In genomic region chr11:100178307-100178706, GRCm38 (mm10) we compare ENCODE assay signal across 34 mouse cellular contexts. TPM values are rescaled to one million over a fixed set of nuclear protein-coding genes. Genes with fewer than 3 reads are reported as not detected.
DNase-seq lines count a peak whose midpoint lies in the region; ATAC-seq and TF ChIP-seq lines count a peak whose summit lies in the region.
"Had no signal": no experiment of that assay in that cellular context is flagged by ENCODE, and none has a peak within 500 bp of the region (broad histone marks: within the 10 kb centered on the region; RNA-seq: fewer than 3 reads in every experiment).

No protein-coding gene starts in this region.

- H3K4me3 ChIP-seq in forebrain, embryonic 14.5 days (ENCODE audit: low read depth, low read length), result no peak overlapping the region
- no peak overlapping the region for H3K4me3 ChIP-seq in forebrain, embryonic 11.5 days (ENCODE audit: low read depth, low read length)
- no peak overlapping the region for H3K4me3 ChIP-seq in layer of hippocampus, adult 2 months
- no peak overlapping the region for H3K4me3 ChIP-seq in hindbrain, postnatal 0 days (ENCODE audit: low read length)
- H3K4me3 ChIP-seq: embryonic facial prominence, embryonic 10.5 days; embryonic facial prominence, embryonic 13.5 days; erythroblast, embryonic 14.5 days; forebrain, embryonic 15.5 days; hindbrain, embryonic 12.5 days; hindbrain, embryonic 15.5 days had no signal

- DNase-seq in forebrain, embryonic 14.5 days (ENCODE audit: low spot score), result peak; percentile 10
- DNase-seq in forebrain, embryonic 11.5 days (ENCODE audit: low spot score), result no peak
- DNase-seq in layer of hippocampus, adult 2 months (ENCODE audit: low spot score in 2 of 2), result peak in 1 of 2 experiments; percentile 32
- DNase-seq in layer of hippocampus, adult 9-10 months (ENCODE audit: low spot score), result no peak
- DNase-seq in left cerebral cortex, postnatal 25 days (ENCODE audit: low spot score in 2 of 2), result peak; percentile 18 to 22
- no peak for DNase-seq in left cerebral cortex, adult 8-10 months (ENCODE audit: low spot score in 2 of 2)
- DNase-seq in layer of hippocampus, postnatal 10 days (ENCODE audit: low spot score in 2 of 2), result peak; percentile 18 to 28
- DNase-seq in hindbrain, postnatal 0 days (ENCODE audit: low spot score), result no peak
- DNase-seq: adrenal gland, postnatal 10 days; adrenal gland, postnatal 36 days; cerebellum, adult 11-12 months; cerebellum, adult 8-10 months; cerebellum, postnatal 10 days; cerebellum, postnatal 36 days; embryo, embryonic 11 days; gastrocnemius, postnatal 10 days; heart, adult 11 months had no signal

- H3K4me1 ChIP-seq in forebrain, embryonic 14.5 days (ENCODE audit: control insufficient read depth, insufficient read depth, low read length), result no peaks in the 10 kb centered on the region
- H3K4me1 ChIP-seq in forebrain, embryonic 11.5 days (replicated peaks; ENCODE audit: control insufficient read depth, insufficient read depth, low read length), result no peaks in the 10 kb centered on the region
- no peaks in the 10 kb centered on the region for H3K4me1 ChIP-seq in hindbrain, postnatal 0 days (ENCODE audit: insufficient read depth, low read length)
- H3K4me1 ChIP-seq: embryonic facial prominence, embryonic 10.5 days; embryonic facial prominence, embryonic 13.5 days; forebrain, embryonic 15.5 days; hindbrain, embryonic 12.5 days; hindbrain, embryonic 15.5 days had no signal

- 80% methylated on average over 5 of the region's 5 CpGs for WGBS in forebrain, embryonic 14.5 days
- WGBS in forebrain, embryonic 11.5 days, result 84% methylated on average over 5 of the region's 5 CpGs
- WGBS in hindbrain, postnatal 0 days, result 56% methylated on average over 5 of the region's 5 CpGs

- H3K27ac ChIP-seq in forebrain, embryonic 14.5 days (ENCODE audit: low read depth, low read length), result no peak overlapping the region
- H3K27ac ChIP-seq in forebrain, embryonic 11.5 days (ENCODE audit: low read depth, low read length), result no peak overlapping the region
- peak overlapping the region; percentile 60; the same call in 1 of the 2 replicates for H3K27ac ChIP-seq in layer of hippocampus, adult 2 months
- no peak overlapping the region for H3K27ac ChIP-seq in hindbrain, postnatal 0 days
- H3K27ac ChIP-seq: embryonic facial prominence, embryonic 10.5 days; embryonic facial prominence, embryonic 13.5 days; forebrain, embryonic 15.5 days; hindbrain, embryonic 12.5 days; hindbrain, embryonic 15.5 days had no signal

- H3K27me3 ChIP-seq in forebrain, embryonic 14.5 days (replicated peaks; ENCODE audit: control insufficient read depth, insufficient read depth, low read length), result no peaks in the 10 kb centered on the region
- no peaks in the 10 kb centered on the region for H3K27me3 ChIP-seq in forebrain, embryonic 11.5 days (ENCODE audit: control insufficient read depth, insufficient read depth, low read length)
- no peaks in the 10 kb centered on the region for H3K27me3 ChIP-seq in hindbrain, postnatal 0 days (ENCODE audit: insufficient read depth, low read length)
- H3K27me3 ChIP-seq: embryonic facial prominence, embryonic 13.5 days; forebrain, embryonic 15.5 days; hindbrain, embryonic 12.5 days; hindbrain, embryonic 15.5 days had no signal

- H3K36me3 ChIP-seq in forebrain, embryonic 14.5 days (ENCODE audit: control insufficient read depth, insufficient read depth, low read length), result no peaks in the 10 kb centered on the region
- H3K36me3 ChIP-seq in forebrain, embryonic 11.5 days (ENCODE audit: control insufficient read depth, insufficient read depth, low read length), result no peaks in the 10 kb centered on the region
- H3K36me3 ChIP-seq in hindbrain, postnatal 0 days (ENCODE audit: insufficient read depth, low read length), result no peaks in the 10 kb centered on the region
- H3K36me3 ChIP-seq: embryonic facial prominence, embryonic 10.5 days; embryonic facial prominence, embryonic 13.5 days; forebrain, embryonic 15.5 days; hindbrain, embryonic 12.5 days; hindbrain, embryonic 15.5 days had no signal

- H3K9ac ChIP-seq in forebrain, embryonic 14.5 days (ENCODE audit: low read length), result no peak overlapping the region
- H3K9ac ChIP-seq in forebrain, embryonic 11.5 days (ENCODE audit: low read length), result no peak overlapping the region
- no peak overlapping the region for H3K9ac ChIP-seq in hindbrain, postnatal 0 days (replicated peaks; ENCODE audit: low read length)
- H3K9ac ChIP-seq: embryonic facial prominence, embryonic 13.5 days; forebrain, embryonic 15.5 days; hindbrain, embryonic 12.5 days; hindbrain, embryonic 15.5 days had no signal

- H3K4me2 ChIP-seq in forebrain, embryonic 14.5 days (ENCODE audit: low read length), result no peak overlapping the region
- H3K4me2 ChIP-seq in forebrain, embryonic 11.5 days (ENCODE audit: low read depth, low read length, severe bottlenecking), result no peak overlapping the region
- H3K4me2 ChIP-seq in hindbrain, postnatal 0 days (ENCODE audit: low read depth, low read length), result no peak overlapping the region
- H3K4me2 ChIP-seq: embryonic facial prominence, embryonic 13.5 days; forebrain, embryonic 15.5 days; heart, embryonic 11.5 days; hindbrain, embryonic 12.5 days; hindbrain, embryonic 15.5 days had no signal

- intact Hi-C loops in left cerebral cortex, postnatal 25 days (cut with DNase I), result no loop called here

- no peak for ATAC-seq in forebrain, embryonic 14.5 days
- ATAC-seq in forebrain, embryonic 11.5 days (replicated peaks; ENCODE audit: low FRiP score), result no peak
- ATAC-seq in hindbrain, postnatal 0 days, result no peak
- ATAC-seq: activated CD4-positive, CD25-positive, alpha-beta regulatory T cell, adult 4 months; forebrain, embryonic 15.5 days had no signal

- no peak for TF ChIP-seq CTCF in layer of hippocampus, adult 2 months (conservative IDR thresholded peaks at IDR 0.05)
- TF ChIP-seq CTCF in hindbrain, postnatal 0 days (IDR thresholded peaks at IDR 0.05; ENCODE audit: low read depth), result no peak

- no peaks in the 10 kb centered on the region for H3K9me3 ChIP-seq in forebrain, embryonic 14.5 days (replicated peaks; ENCODE audit: control insufficient read depth, low read length)
- no peaks in the 10 kb centered on the region for H3K9me3 ChIP-seq in forebrain, embryonic 11.5 days (ENCODE audit: control insufficient read depth, low read length)
- no peaks in the 10 kb centered on the region for H3K9me3 ChIP-seq in hindbrain, postnatal 0 days (ENCODE audit: low read length)
- H3K9me3 ChIP-seq: embryonic facial prominence, embryonic 10.5 days; embryonic facial prominence, embryonic 13.5 days; forebrain, embryonic 15.5 days; hindbrain, embryonic 12.5 days; hindbrain, embryonic 15.5 days had no signal

RNA-seq across cellular contexts. Expression of gene Krt9, which starts 14.7 kb away (rescaled TPM):
- polyA plus RNA-seq in forebrain, embryonic 14.5 days (2014; fragmentation: Nextera tagmentation; extraction: Ambion mirVana), result not detected in 2 replicates
- not detected in 2 replicates for polyA plus RNA-seq in forebrain, embryonic 11.5 days (2014; fragmentation: Nextera tagmentation; extraction: Ambion mirVana)
- 1 to 10 TPM; 3.6 to 3.7 TPM for total RNA-seq in layer of hippocampus, adult 2 months (2021)
- total RNA-seq in left cerebral cortex, postnatal 25 days (2021), result 1 to 10 TPM; 3.7 to 4.3 TPM
- total RNA-seq in left cerebral cortex, adult 8-10 months (2022), result 1 to 10 TPM; 4.2 to 5.0 (median 4.4) TPM
- total RNA-seq in layer of hippocampus, postnatal 10 days (2021), result 1 to 10 TPM; 1.1 to 1.2 TPM
- total RNA-seq in hindbrain, postnatal 0 days (2014; rRNA removed), result 0.05 TPM in 1 of 2 replicates, not detected in the other
- polyA plus RNA-seq in hindbrain, postnatal 0 days (2015; fragmentation: Nextera tagmentation; extraction: Ambion mirVana), result 0.06 and 0.18 TPM in 2 replicates
- total RNA-seq: adrenal gland, adult 18-20 months; adrenal gland, postnatal 36 days; gastrocnemius, adult 18-20 months; gastrocnemius, postnatal 10 days; heart, adult 8-10 months; heart, postnatal 25 days; hematopoietic stem cell, adult 5-6 weeks had no signal
- polyA plus RNA-seq: activated CD4-positive, CD25-positive, alpha-beta regulatory T cell, adult 4 months; embryonic facial prominence, embryonic 10.5 days; embryonic facial prominence, embryonic 13.5 days; erythroblast, embryonic 14.5 days; forebrain, embryonic 15.5 days; heart, embryonic 11.5 days; heart, embryonic 14.5 days; heart, postnatal 0 days; hindbrain, embryonic 15.5 days had no signal

RNA-seq across cellular contexts. Expression of gene Krt14, which starts 29.0 kb away (rescaled TPM):
- 0.20 TPM in 1 of 2 replicates, not detected in the other for polyA plus RNA-seq in forebrain, embryonic 14.5 days (2014; fragmentation: Nextera tagmentation; extraction: Ambion mirVana)
- polyA plus RNA-seq in forebrain, embryonic 11.5 days (2014; fragmentation: Nextera tagmentation; extraction: Ambion mirVana), result 1.6 and 1.7 TPM in 2 replicates
- total RNA-seq in layer of hippocampus, adult 2 months (2021), result not detected
- not detected for total RNA-seq in left cerebral cortex, postnatal 25 days (2021)
- total RNA-seq in left cerebral cortex, adult 8-10 months (2022), result not detected
- total RNA-seq in layer of hippocampus, postnatal 10 days (2021), result under 1 TPM in 1 of 2 experiments, not detected in 1; 0.43 TPM
- total RNA-seq in hindbrain, postnatal 0 days (2014; rRNA removed), result 0.86 TPM in 1 of 2 replicates, not detected in the other
- polyA plus RNA-seq in hindbrain, postnatal 0 days (2015; fragmentation: Nextera tagmentation; extraction: Ambion mirVana), result 0.55 and 0.79 TPM in 2 replicates
- total RNA-seq: gastrocnemius, adult 18-20 months; gastrocnemius, postnatal 10 days; hematopoietic stem cell, adult 5-6 weeks had no signal
- polyA plus RNA-seq: activated CD4-positive, CD25-positive, alpha-beta regulatory T cell, adult 4 months; cortical plate, adult 2 months had no signal

RNA-seq across cellular contexts. Expression of gene Krt19, which starts 29.8 kb away (rescaled TPM):
- polyA plus RNA-seq in forebrain, embryonic 14.5 days (2014; fragmentation: Nextera tagmentation; extraction: Ambion mirVana), result 0.22 and 1.2 TPM in 2 replicates
- polyA plus RNA-seq in forebrain, embryonic 11.5 days (2014; fragmentation: Nextera tagmentation; extraction: Ambion mirVana), result 3.0 and 4.0 TPM in 2 replicates
- not detected for total RNA-seq in layer of hippocampus, adult 2 months (2021)
- total RNA-seq in left cerebral cortex, postnatal 25 days (2021), result not detected
- not detected for total RNA-seq in left cerebral cortex, adult 8-10 months (2022)
- 1 to 10 TPM in 1 of 2 experiments, under 1 TPM in 1; 0.64 to 1.0 TPM for total RNA-seq in layer of hippocampus, postnatal 10 days (2021)
- 0.65 and 2.7 TPM in 2 replicates for total RNA-seq in hindbrain, postnatal 0 days (2014; rRNA removed)
- 3.8 and 4.9 TPM in 2 replicates for polyA plus RNA-seq in hindbrain, postnatal 0 days (2015; fragmentation: Nextera tagmentation; extraction: Ambion mirVana)
- total RNA-seq: hematopoietic stem cell, adult 5-6 weeks had no signal
- polyA plus RNA-seq: activated CD4-positive, CD25-positive, alpha-beta regulatory T cell, adult 4 months; erythroblast, embryonic 14.5 days had no signal

RNA-seq across cellular contexts. Expression of gene Krt15, which starts 42.6 kb away (rescaled TPM):
- 0.17 and 0.22 TPM in 2 replicates for polyA plus RNA-seq in forebrain, embryonic 14.5 days (2014; fragmentation: Nextera tagmentation; extraction: Ambion mirVana)
- 0.90 and 1.2 TPM in 2 replicates for polyA plus RNA-seq in forebrain, embryonic 11.5 days (2014; fragmentation: Nextera tagmentation; extraction: Ambion mirVana)
- total RNA-seq in layer of hippocampus, adult 2 months (2021), result under 1 TPM in 1 of 2 experiments, not detected in 1; 0.77 TPM
- total RNA-seq in left cerebral cortex, postnatal 25 days (2021), result not detected
- total RNA-seq in left cerebral cortex, adult 8-10 months (2022), result not detected
- total RNA-seq in layer of hippocampus, postnatal 10 days (2021), result 1 to 10 TPM; 1.1 to 1.5 TPM
- total RNA-seq in hindbrain, postnatal 0 days (2014; rRNA removed), result 0.25 and 0.68 TPM in 2 replicates
- 0.21 and 0.24 TPM in 2 replicates for polyA plus RNA-seq in hindbrain, postnatal 0 days (2015; fragmentation: Nextera tagmentation; extraction: Ambion mirVana)
- total RNA-seq: adrenal gland, adult 18-20 months; adrenal gland, postnatal 10 days; adrenal gland, postnatal 36 days; gastrocnemius, adult 18-20 months; gastrocnemius, postnatal 10 days; heart, postnatal 25 days; hematopoietic stem cell, adult 5-6 weeks had no signal
- polyA plus RNA-seq: activated CD4-positive, CD25-positive, alpha-beta regulatory T cell, adult 4 months; cortical plate, adult 2 months had no signal

RNA-seq across cellular contexts. Expression of gene Krt13, which starts 56.9 kb away (rescaled TPM):
- not detected in 2 replicates for polyA plus RNA-seq in forebrain, embryonic 14.5 days (2014; fragmentation: Nextera tagmentation; extraction: Ambion mirVana)
- polyA plus RNA-seq in forebrain, embryonic 11.5 days (2014; fragmentation: Nextera tagmentation; extraction: Ambion mirVana), result not detected in 2 replicates
- not detected for total RNA-seq in layer of hippocampus, adult 2 months (2021)
- not detected for total RNA-seq in left cerebral cortex, postnatal 25 days (2021)
- total RNA-seq in left cerebral cortex, adult 8-10 months (2022), result not detected
- not detected for total RNA-seq in layer of hippocampus, postnatal 10 days (2021)
- not detected in 2 replicates for total RNA-seq in hindbrain, postnatal 0 days (2014; rRNA removed)
- polyA plus RNA-seq in hindbrain, postnatal 0 days (2015; fragmentation: Nextera tagmentation; extraction: Ambion mirVana), result 0.13 TPM in 1 of 2 replicates, not detected in the other
- total RNA-seq: adrenal gland, adult 18-20 months; adrenal gland, postnatal 10 days; adrenal gland, postnatal 36 days; gastrocnemius, adult 18-20 months; gastrocnemius, postnatal 10 days; gastrocnemius, postnatal 4 days; heart, adult 8-10 months; heart, postnatal 25 days; hematopoietic stem cell, adult 5-6 weeks had no signal
- polyA plus RNA-seq: activated CD4-positive, CD25-positive, alpha-beta regulatory T cell, adult 4 months; cortical plate, adult 2 months; embryonic facial prominence, embryonic 10.5 days; erythroblast, embryonic 14.5 days; forebrain, embryonic 15.5 days; heart, embryonic 11.5 days; heart, embryonic 14.5 days; heart, postnatal 0 days; hindbrain, embryonic 12.5 days had no signal

Comparison
In these comparisons a context has a peak if more than half of its experiments do, and no peak if none do; other contexts are left out.
1. DNase-seq: peak in forebrain, embryonic 14.5 days (single experiment), left cerebral cortex, postnatal 25 days (2 of 2) and layer of hippocampus, postnatal 10 days (2 of 2); none in forebrain, embryonic 11.5 days (single experiment), layer of hippocampus, adult 9-10 months (single experiment), left cerebral cortex, adult 8-10 months (0 of 2) and hindbrain, postnatal 0 days (single experiment).